Mouse (Mus musculus): Measurements from ENCODE around the gene Zbtb7a. TPM values are rescaled to one million over a fixed set of nuclear protein-coding genes. Genes with fewer than 3 reads are reported as not detected.

The Zbtb7a gene
- polyA plus RNA-seq, 1 experiment = 26.1 TPM

DNA sequence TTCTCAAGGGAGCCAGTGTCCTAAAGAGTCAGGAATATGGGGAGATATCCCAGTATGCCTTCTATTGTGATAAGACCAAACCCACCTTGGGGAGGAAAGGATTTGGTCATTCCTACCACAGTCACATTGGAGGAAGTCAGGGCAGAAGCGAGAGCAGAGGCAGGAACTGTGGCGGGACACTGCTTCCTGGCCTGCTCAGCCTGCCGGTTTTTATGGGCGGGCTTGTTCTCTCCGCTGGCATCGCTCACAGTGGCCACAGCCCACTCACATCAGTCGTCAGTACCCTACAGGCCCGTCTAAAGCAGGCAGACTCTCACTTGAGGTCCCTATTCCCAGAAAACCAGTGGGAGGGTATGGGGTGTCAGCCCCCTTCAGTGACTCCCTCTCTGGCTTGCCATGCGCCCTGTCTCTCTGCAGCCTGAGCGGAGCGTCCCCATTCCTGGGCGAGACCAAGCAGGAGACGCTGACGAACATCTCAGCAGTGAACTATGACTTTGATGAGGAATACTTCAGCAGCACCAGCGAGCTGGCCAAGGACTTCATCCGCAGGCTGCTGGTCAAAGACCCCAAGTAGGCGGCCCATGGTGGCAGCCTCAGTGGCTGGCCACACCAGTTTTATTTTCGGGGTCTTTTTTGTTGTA lies 56.4 kb downstream of the Zbtb7a start:
- no peaks in the 10 kb centered on the region for H3K27me3 ChIP-seq (ENCODE audit: control insufficient read depth, insufficient read depth, insufficient read length)
- peaks cover 5% of the 10 kb centered on the region for H3K36me3 ChIP-seq (ENCODE audit: control insufficient read depth, insufficient read depth)
- H3ac ChIP-seq (ENCODE audit: control insufficient read depth, insufficient read length) = no peak overlapping the region
- H3K4me3 ChIP-seq = peak overlapping the region; percentile 15
- no peak for TF ChIP-seq E2F4 (IDR thresholded peaks at IDR 0.05; ENCODE audit: insufficient read depth)
- no peak for TF ChIP-seq USF1 (IDR thresholded peaks at IDR 0.05; ENCODE audit: low read depth)
- no peak for TF ChIP-seq TCF12 (IDR thresholded peaks at IDR 0.05; ENCODE audit: insufficient read depth, poor library complexity, severe bottlenecking)
- no peak for TF ChIP-seq CEBPB (IDR thresholded peaks at IDR 0.05; ENCODE audit: insufficient read depth, poor library complexity, severe bottlenecking)
- no peak for TF ChIP-seq MYOG (IDR thresholded peaks at IDR 0.05; ENCODE audit: control insufficient read depth in 1 of 3, insufficient read depth in 1 of 3, insufficient read length in 2 of 3, low read depth in 2 of 3)
- no peak for TF ChIP-seq REST (IDR thresholded peaks at IDR 0.05; ENCODE audit: insufficient read depth, insufficient read length)
- TF ChIP-seq MYOD1 (IDR thresholded peaks at IDR 0.05; ENCODE audit: control insufficient read depth in 1 of 3, insufficient read length in 2 of 3, low read depth in 2 of 3) = no peak
- H3K4me2 ChIP-seq (ENCODE audit: low read depth) = peak overlapping the region; percentile 86
- peaks cover 4% of the 10 kb centered on the region for H3K79me2 ChIP-seq (ENCODE audit: control insufficient read depth, insufficient read depth)

DNA sequence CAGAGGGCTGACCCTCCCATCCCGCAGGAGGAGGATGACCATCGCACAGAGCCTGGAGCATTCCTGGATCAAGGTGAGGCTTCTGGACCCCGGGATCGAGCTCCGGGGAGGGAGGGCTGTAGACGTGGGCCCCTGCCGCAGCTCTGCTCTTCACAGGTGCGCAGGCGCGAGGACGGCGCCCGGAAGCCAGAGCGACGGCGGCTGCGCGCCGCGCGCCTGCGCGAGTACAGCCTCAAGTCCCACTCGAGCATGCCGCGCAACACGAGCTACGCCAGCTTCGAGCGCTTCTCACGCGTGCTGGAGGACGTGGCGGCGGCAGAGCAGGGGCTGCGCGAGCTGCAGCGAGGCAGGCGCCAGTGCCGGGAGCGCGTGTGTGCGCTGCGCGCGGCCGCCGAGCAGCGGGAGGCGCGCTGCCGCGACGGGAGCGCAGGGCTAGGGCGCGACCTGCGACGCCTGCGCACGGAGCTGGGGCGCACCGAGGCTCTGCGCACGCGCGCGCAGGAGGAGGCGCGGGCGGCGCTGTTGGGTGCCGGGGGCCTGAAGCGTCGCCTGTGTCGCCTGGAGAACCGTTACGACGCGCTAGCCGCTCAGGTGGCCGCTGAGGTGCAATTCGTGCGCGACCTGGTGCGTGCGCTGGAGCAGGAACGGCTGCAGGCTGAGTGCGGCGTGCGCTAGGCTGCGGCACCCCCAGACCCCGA lies 57.4 kb downstream of the Zbtb7a start:
- peak overlapping the region; percentile 65 for H3ac ChIP-seq (ENCODE audit: control insufficient read depth, insufficient read length)
- peak overlapping the region; percentile 15 for H3K4me3 ChIP-seq
- TF ChIP-seq SRF (IDR thresholded peaks at IDR 0.05; ENCODE audit: control insufficient read depth, insufficient read length, low read depth) = no peak
- peak; percentile 95 for TF ChIP-seq POLR2AphosphoS2 (IDR thresholded peaks at IDR 0.05; ENCODE audit: insufficient read length, low read depth)
- TF ChIP-seq E2F4 (IDR thresholded peaks at IDR 0.05; ENCODE audit: insufficient read depth) = no peak
- no peak for TF ChIP-seq MAX (IDR thresholded peaks at IDR 0.05; ENCODE audit: low read depth)
- peak in 1 of 3 experiments; percentile 8 for TF ChIP-seq MYOD1 (IDR thresholded peaks at IDR 0.05; ENCODE audit: control insufficient read depth in 1 of 3, insufficient read length in 2 of 3, low read depth in 2 of 3)
- peak in 2 of 3 experiments; percentile 14 to 44 for TF ChIP-seq MYOG (IDR thresholded peaks at IDR 0.05; ENCODE audit: control insufficient read depth in 1 of 3, insufficient read depth in 1 of 3, insufficient read length in 2 of 3, low read depth in 2 of 3)
- TF ChIP-seq POLR2A (IDR thresholded peaks at IDR 0.05; ENCODE audit: insufficient read length, low read depth) = peak; percentile 81

DNA sequence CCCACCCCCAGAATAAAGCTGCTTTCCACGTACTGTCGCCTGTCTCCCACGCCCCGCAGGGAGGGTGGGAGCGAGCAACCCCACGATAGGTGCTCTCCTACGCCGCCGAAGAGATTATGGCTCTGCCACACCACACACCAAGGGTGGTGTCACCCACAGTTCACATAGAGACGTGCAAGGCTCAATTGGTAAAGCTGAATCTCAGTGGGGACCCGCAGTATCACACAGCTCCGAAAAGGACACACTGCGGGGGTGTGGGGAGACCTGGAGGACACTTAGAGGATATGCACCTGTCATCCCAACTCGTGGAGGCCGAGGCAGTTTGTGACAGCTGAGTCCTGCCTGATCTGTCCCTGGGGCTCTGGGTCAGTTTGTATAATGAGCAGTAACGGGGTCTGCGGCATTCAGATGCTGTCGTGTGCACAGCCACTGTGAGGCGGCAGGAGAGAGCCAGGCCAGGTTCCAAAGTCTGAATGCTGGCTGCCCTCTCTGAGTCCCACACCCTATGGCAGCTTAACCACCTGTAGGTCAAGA lies 58.0 kb downstream of the Zbtb7a start:
- TF ChIP-seq REST (IDR thresholded peaks at IDR 0.05; ENCODE audit: insufficient read depth, insufficient read length) = no peak
- no peak for TF ChIP-seq SRF (IDR thresholded peaks at IDR 0.05; ENCODE audit: control insufficient read depth, insufficient read length, low read depth)
- no peak for TF ChIP-seq POLR2AphosphoS2 (IDR thresholded peaks at IDR 0.05; ENCODE audit: insufficient read length, low read depth)
- no peak for TF ChIP-seq TCF12 (IDR thresholded peaks at IDR 0.05; ENCODE audit: insufficient read depth, poor library complexity, severe bottlenecking)
- no peak for TF ChIP-seq MAX (IDR thresholded peaks at IDR 0.05; ENCODE audit: low read depth)
- TF ChIP-seq TCF3 (IDR thresholded peaks at IDR 0.05; ENCODE audit: insufficient read length, low read depth) = peak; percentile 49
- no peak for TF ChIP-seq CEBPB (IDR thresholded peaks at IDR 0.05; ENCODE audit: insufficient read depth, poor library complexity, severe bottlenecking)
- TF ChIP-seq USF1 (IDR thresholded peaks at IDR 0.05; ENCODE audit: low read depth) = no peak
- TF ChIP-seq E2F4 (IDR thresholded peaks at IDR 0.05; ENCODE audit: insufficient read depth) = no peak
- TF ChIP-seq MYOG (IDR thresholded peaks at IDR 0.05; ENCODE audit: control insufficient read depth in 1 of 3, insufficient read depth in 1 of 3, insufficient read length in 2 of 3, low read depth in 2 of 3) = peak in 2 of 3 experiments; percentile 10 to 77
- TF ChIP-seq MYOD1 (IDR thresholded peaks at IDR 0.05; ENCODE audit: control insufficient read depth in 1 of 3, insufficient read length in 2 of 3, low read depth in 2 of 3) = peak; percentile 45 to 98 (median 93)
- peak; percentile 11 for TF ChIP-seq POLR2A (IDR thresholded peaks at IDR 0.05; ENCODE audit: insufficient read length, low read depth)
- H3K4me2 ChIP-seq (ENCODE audit: low read depth) = peak overlapping the region; percentile 86
- no peaks in the 10 kb centered on the region for H3K79me2 ChIP-seq (ENCODE audit: control insufficient read depth, insufficient read depth)

More for the DNA sequence above, 57.4 kb downstream of the Zbtb7a start:
- Histone ChIP-seq H3K27me3 (ENCODE audit: control insufficient read depth, insufficient read depth, insufficient read length) (no peaks in the 10 kb centered on the region), H3K36me3 (ENCODE audit: control insufficient read depth, insufficient read depth) (peaks cover 5% of the 10 kb centered on the region), H3K4me2 (ENCODE audit: low read depth) (peak overlapping the region; percentile 86), H3K79me2 (ENCODE audit: control insufficient read depth, insufficient read depth) (no peaks in the 10 kb centered on the region)

DNA sequence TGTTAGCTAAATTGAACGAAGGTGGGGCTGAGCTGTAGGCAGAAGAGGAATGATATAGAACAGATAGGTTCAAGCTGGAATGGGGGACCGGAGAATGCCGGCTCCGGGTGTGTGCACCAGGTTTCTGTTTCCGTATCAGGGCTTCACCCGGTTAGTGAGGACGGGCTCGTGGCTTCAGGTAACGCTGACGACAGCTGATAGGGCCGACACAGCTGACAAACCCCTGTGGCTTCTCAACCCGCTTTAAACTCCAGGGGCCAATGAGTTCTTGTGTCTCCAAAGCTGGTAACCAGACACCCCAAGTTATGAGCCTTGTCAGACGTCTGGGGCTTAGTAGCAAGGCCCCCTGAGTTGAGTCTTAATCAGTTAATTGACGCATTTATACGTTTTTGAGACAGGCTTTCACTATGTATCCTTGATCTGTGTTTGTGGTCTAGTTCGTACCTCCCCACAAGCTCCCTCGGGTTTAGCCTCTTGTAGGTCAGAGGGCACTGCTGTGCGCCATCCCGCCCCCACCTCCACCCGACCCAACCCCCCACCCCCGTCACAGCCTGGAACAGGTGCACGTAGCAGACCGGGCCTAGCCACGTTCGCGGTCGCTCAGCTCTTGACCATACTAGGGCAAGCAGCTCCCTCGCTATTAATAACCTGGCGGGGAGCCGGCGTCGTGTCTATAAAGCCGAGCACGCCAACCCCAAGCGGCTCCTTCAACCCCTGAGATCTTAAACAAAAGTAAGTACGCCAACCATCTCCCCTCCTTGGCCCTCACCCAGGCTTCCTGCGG lies 59.2 kb downstream of the Zbtb7a start:
- Histone ChIP-seq H3K36me3 (ENCODE audit: control insufficient read depth, insufficient read depth) (peaks cover 5% of the 10 kb centered on the region), H3K4me3 (peak overlapping the region; percentile 30), H3K27me3 (ENCODE audit: control insufficient read depth, insufficient read depth, insufficient read length) (no peaks in the 10 kb centered on the region), H3K79me2 (ENCODE audit: control insufficient read depth, insufficient read depth) (no peaks in the 10 kb centered on the region), H3ac (ENCODE audit: control insufficient read depth, insufficient read length) (no peak overlapping the region), H3K4me2 (ENCODE audit: low read depth) (peak overlapping the region; percentile 86)
- TF ChIP-seq POLR2AphosphoS2 (IDR thresholded peaks at IDR 0.05; ENCODE audit: insufficient read length, low read depth) (peak; percentile 63), USF1 (IDR thresholded peaks at IDR 0.05; ENCODE audit: low read depth) (no peak), CEBPB (IDR thresholded peaks at IDR 0.05; ENCODE audit: insufficient read depth, poor library complexity, severe bottlenecking) (no peak), MAX (IDR thresholded peaks at IDR 0.05; ENCODE audit: low read depth) (no peak), POLR2A (IDR thresholded peaks at IDR 0.05; ENCODE audit: insufficient read length, low read depth) (peak; percentile 48), TCF3 (IDR thresholded peaks at IDR 0.05; ENCODE audit: insufficient read length, low read depth) (peak; percentile 28), SRF (IDR thresholded peaks at IDR 0.05; ENCODE audit: control insufficient read depth, insufficient read length, low read depth) (peak; percentile 98), TCF12 (IDR thresholded peaks at IDR 0.05; ENCODE audit: insufficient read depth, poor library complexity, severe bottlenecking) (peak; percentile 6), MYOD1 (IDR thresholded peaks at IDR 0.05; ENCODE audit: control insufficient read depth in 1 of 3, insufficient read length in 2 of 3, low read depth in 2 of 3) (peak in 2 of 3 experiments; percentile 91 to 97), MYOG (IDR thresholded peaks at IDR 0.05; ENCODE audit: control insufficient read depth in 1 of 3, insufficient read depth in 1 of 3, insufficient read length in 2 of 3, low read depth in 2 of 3) (peak; percentile 64 to 94 (median 92))

More for the DNA sequence above, 58.0 kb downstream of the Zbtb7a start:
- Histone ChIP-seq H3K4me3 (peak overlapping the region; percentile 15), H3K36me3 (ENCODE audit: control insufficient read depth, insufficient read depth) (peaks cover 5% of the 10 kb centered on the region), H3K27me3 (ENCODE audit: control insufficient read depth, insufficient read depth, insufficient read length) (no peaks in the 10 kb centered on the region), H3ac (ENCODE audit: control insufficient read depth, insufficient read length) (peak overlapping the region; percentile 65)

All from myocyte (in vitro differentiated cells).